Mouse (Mus musculus) bone marrow macrophage, adult 2 months (primary cell): Measurements from ENCODE around the gene Dnah6. TPM values are rescaled to one million over a fixed set of nuclear protein-coding genes. Genes with fewer than 3 reads are reported as not detected.
A peak's percentile ranks its signal among the peaks of the same experiment; 100 is the strongest.

ENCODE experiments used
- H3K27ac ChIP-seq: 2 replicates; pipeline ENCODE4 v1.5.1; 2012; ENCODE audit warnings: low read depth, low read length; ENCODE audit not compliant: insufficient read depth
- H3K4me1 ChIP-seq: 2 replicates; pipeline ENCODE4 v1.6.1; 2012; ENCODE audit warnings: low read length; ENCODE audit not compliant: control insufficient read depth, insufficient read depth
- H3K4me3 ChIP-seq: 2 replicates; pipeline ENCODE4 v1.5.1; 2012; ENCODE audit warnings: mild to moderate bottlenecking, low read length, moderate library complexity; ENCODE audit not compliant: insufficient read depth
- CTCF ChIP-seq: IDR thresholded peaks from 2 replicates; pipeline ENCODE4 v1.5.1; 2012; ENCODE audit warnings: low read depth, mild to moderate bottlenecking, low read length, moderate library complexity
- POLR2A ChIP-seq: IDR thresholded peaks from 2 replicates; pipeline ENCODE4 v1.6.1; 2012; ENCODE audit warnings: mild to moderate bottlenecking, low read depth, low read length, borderline replicate concordance
- polyA plus RNA-seq: library from polyadenylated mRNA; stranded (reverse); fragments of >200 nt; gene quantifications from 2 replicates; pipeline ENCODE4 v1.2.4, GENCODE M21; 2012; ENCODE audit not compliant: missing spikeins, insufficient read depth, insufficient read length

Dnah6 gene
- not detected in 2 replicates for polyA plus RNA-seq

GRCm38 (mm10) chr6:73221189-73221957 is at the start of gene Dnah6:
Dnah6 (minus strand) TSS chr6:73221651.
- 0 out of 2 replicates have a peak within 1 kb of the TSS, but pooled peaks have one; percentile 10 for H3K4me3 ChIP-seq
- no peak within 1 kb of the TSS for H3K27ac ChIP-seq
- TF ChIP-seq CTCF: no peak
- H3K4me1 ChIP-seq: no peaks in the 10 kb centered on the region

- no peak for TF ChIP-seq POLR2A
- TF ChIP-seq CTCF: no peak
- H3K4me3 ChIP-seq: no peak overlapping the region
- H3K4me1 ChIP-seq: peaks cover 3% of the 10 kb centered on the region
- H3K27ac ChIP-seq: no peak overlapping the region
These were observed 47.9 kb upstream of the Dnah6 start for GRCm38 (mm10) chr6:73269374-73269773.

GRCm38 (mm10) chr6:73267738-73268311 is 46.4 kb upstream of the Dnah6 start:
- H3K4me1 ChIP-seq: peaks cover 3% of the 10 kb centered on the region
- no peak overlapping the region for H3K4me3 ChIP-seq
- no peak overlapping the region for H3K27ac ChIP-seq
- no peak for TF ChIP-seq POLR2A
- TF ChIP-seq CTCF: no peak

- peaks cover 3% of the 10 kb centered on the region for H3K4me1 ChIP-seq
- no peak overlapping the region for H3K27ac ChIP-seq
- no peak overlapping the region for H3K4me3 ChIP-seq
- TF ChIP-seq POLR2A (no peak), CTCF (no peak)
These were observed 43.4 kb upstream of the Dnah6 start for GRCm38 (mm10) chr6:73264801-73265200.

GRCm38 (mm10) chr6:73260110-73260509 is 38.7 kb upstream of the Dnah6 start:
- Histone ChIP-seq H3K4me1 (peaks cover 3% of the 10 kb centered on the region), H3K4me3 (no peak overlapping the region), H3K27ac (no peak overlapping the region)
- no peak for TF ChIP-seq POLR2A
- TF ChIP-seq CTCF: no peak

- Histone ChIP-seq H3K27ac (no peak overlapping the region), H3K4me1 (peaks cover 16% of the 10 kb centered on the region), H3K4me3 (no peak overlapping the region)
- no peak for TF ChIP-seq POLR2A
- no peak for TF ChIP-seq CTCF
These were observed 35.6 kb upstream of the Dnah6 start for GRCm38 (mm10) chr6:73257068-73257467.

- TF ChIP-seq POLR2A (no peak), CTCF (no peak)
- peaks cover 23% of the 10 kb centered on the region for H3K4me1 ChIP-seq
- no peak overlapping the region for H3K27ac ChIP-seq
- no peak overlapping the region for H3K4me3 ChIP-seq
These were observed 33.1 kb upstream of the Dnah6 start for GRCm38 (mm10) chr6:73254307-73255228.

- Histone ChIP-seq H3K4me3 (no peak overlapping the region), H3K27ac (no peak overlapping the region), H3K4me1 (peaks cover 23% of the 10 kb centered on the region)
- TF ChIP-seq CTCF (no peak), POLR2A (no peak)
These were observed 32.1 kb upstream of the Dnah6 start for GRCm38 (mm10) chr6:73253584-73253983.

GRCm38 (mm10) chr6:73253006-73253405 is 31.6 kb upstream of the Dnah6 start:
- no peak overlapping the region for H3K4me3 ChIP-seq
- H3K4me1 ChIP-seq: peaks cover 23% of the 10 kb centered on the region
- TF ChIP-seq POLR2A: no peak
- no peak for TF ChIP-seq CTCF
- no peak overlapping the region for H3K27ac ChIP-seq

- H3K27ac ChIP-seq: no peak overlapping the region
- TF ChIP-seq POLR2A (no peak), CTCF (no peak)
- H3K4me3 ChIP-seq: no peak overlapping the region
- H3K4me1 ChIP-seq: peaks cover 23% of the 10 kb centered on the region
These were observed 30.9 kb upstream of the Dnah6 start for GRCm38 (mm10) chr6:73252396-73252795.
